ENCODE assay signal across 16 mouse cellular contexts in the genomic region with DNA sequence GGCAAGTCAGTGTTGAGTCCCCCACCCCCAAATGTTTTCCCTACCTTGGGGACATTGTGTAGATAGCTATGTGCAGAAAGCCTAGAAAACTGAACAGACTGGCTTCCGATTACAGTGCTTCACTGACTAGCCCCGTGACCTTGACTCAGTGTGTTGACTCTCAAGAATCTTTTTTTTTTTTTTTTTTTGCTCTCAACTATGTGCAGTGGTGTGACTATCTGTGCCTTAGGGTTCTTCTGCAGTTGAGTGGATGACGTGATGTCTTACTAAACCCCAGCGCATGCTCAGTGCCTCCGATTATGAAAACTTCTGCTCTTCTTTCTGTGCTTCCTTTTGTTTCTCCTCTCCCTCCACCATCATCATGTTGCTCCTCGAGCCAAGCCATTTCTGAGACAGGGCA.
DNase-seq lines count a peak whose midpoint lies in the region; ATAC-seq and TF ChIP-seq lines count a peak whose summit lies in the region.
"Had no signal": no experiment of that assay in that cellular context is flagged by ENCODE, and none has a peak within 500 bp of the region (broad histone marks: within the 10 kb centered on the region; RNA-seq: fewer than 3 reads in every experiment).

No protein-coding gene starts in this region.

- H3K9me3 ChIP-seq in lung, embryonic 16.5 days (ENCODE audit: control insufficient read depth, low read length) = no peaks in the 10 kb centered on the region
- no peaks in the 10 kb centered on the region for H3K9me3 ChIP-seq in embryonic facial prominence, embryonic 10.5 days
- H3K9me3 ChIP-seq in forebrain, embryonic 13.5 days (replicated peaks) = no peaks in the 10 kb centered on the region
- no peaks in the 10 kb centered on the region for H3K9me3 ChIP-seq in limb, embryonic 14.5 days (ENCODE audit: control insufficient read depth, low read length)
- H3K9me3 ChIP-seq: embryonic facial prominence, embryonic 12.5 days; G1E; liver, embryonic 12.5 days; midbrain, embryonic 12.5 days; neural tube, embryonic 15.5 days had no signal

- no peak for DNase-seq in lung, postnatal 10 days
- DNase-seq in embryonic facial prominence, embryonic 10.5 days (ENCODE audit: low spot score) = no peak
- DNase-seq in limb, embryonic 14.5 days (ENCODE audit: low spot score) = no peak
- no peak for DNase-seq in thymus, postnatal 25 days
- no peak for DNase-seq in B cell, adult 2 months
- DNase-seq: adrenal gland, postnatal 25 days; cerebellum, adult 9-10 months had no signal

- H3K4me3 ChIP-seq in lung, embryonic 16.5 days (ENCODE audit: low read length) = no peak overlapping the region
- no peak overlapping the region for H3K4me3 ChIP-seq in embryonic facial prominence, embryonic 10.5 days
- no peak overlapping the region for H3K4me3 ChIP-seq in forebrain, embryonic 13.5 days
- H3K4me3 ChIP-seq in limb, embryonic 14.5 days (replicated peaks; ENCODE audit: low read length) = no peak overlapping the region
- H3K4me3 ChIP-seq: embryonic facial prominence, embryonic 12.5 days; liver, embryonic 12.5 days; midbrain, embryonic 12.5 days; neural tube, embryonic 15.5 days had no signal

- H3K9ac ChIP-seq in lung, embryonic 16.5 days (ENCODE audit: low read length) = no peak overlapping the region
- no peak overlapping the region for H3K9ac ChIP-seq in forebrain, embryonic 13.5 days
- H3K9ac ChIP-seq in limb, embryonic 14.5 days (ENCODE audit: low read depth, low read length, severe bottlenecking) = no peak overlapping the region
- H3K9ac ChIP-seq: embryonic facial prominence, embryonic 12.5 days; liver, embryonic 12.5 days; midbrain, embryonic 12.5 days; neural tube, embryonic 15.5 days had no signal

- no peaks in the 10 kb centered on the region for H3K27me3 ChIP-seq in lung, embryonic 16.5 days (ENCODE audit: control insufficient read depth, insufficient read depth, low read depth, low read length)
- H3K27me3 ChIP-seq in embryonic facial prominence, embryonic 10.5 days (replicated peaks; ENCODE audit: low read depth, poor library complexity, severe bottlenecking) = no peaks in the 10 kb centered on the region
- H3K27me3 ChIP-seq in forebrain, embryonic 13.5 days = no peaks in the 10 kb centered on the region
- H3K27me3 ChIP-seq in limb, embryonic 14.5 days (ENCODE audit: control insufficient read depth, insufficient read depth, low read length) = no peaks in the 10 kb centered on the region
- H3K27me3 ChIP-seq: embryonic facial prominence, embryonic 12.5 days; liver, embryonic 12.5 days; midbrain, embryonic 12.5 days; neural tube, embryonic 15.5 days had no signal

- TF ChIP-seq POLR2A in limb, embryonic 14.5 days (IDR thresholded peaks at IDR 0.05; ENCODE audit: borderline replicate concordance, extremely low read depth, insufficient read depth, insufficient read length) = no peak

- no peaks in the 10 kb centered on the region for H3K36me3 ChIP-seq in lung, embryonic 16.5 days (ENCODE audit: control insufficient read depth, insufficient read depth, low read length)
- H3K36me3 ChIP-seq in embryonic facial prominence, embryonic 10.5 days (replicated peaks) = peaks cover 10% of the 10 kb centered on the region; the same call in 1 of the 2 replicates
- no peaks in the 10 kb centered on the region for H3K36me3 ChIP-seq in forebrain, embryonic 13.5 days (ENCODE audit: poor library complexity, severe bottlenecking)
- H3K36me3 ChIP-seq in limb, embryonic 14.5 days (ENCODE audit: control insufficient read depth, insufficient read depth, low read length) = peaks cover 12% of the 10 kb centered on the region; the same call in 1 of the 2 replicates
- H3K36me3 ChIP-seq: G1E; liver, embryonic 12.5 days; midbrain, embryonic 12.5 days; neural tube, embryonic 15.5 days had no signal

- H3K4me2 ChIP-seq in lung, embryonic 16.5 days (ENCODE audit: low read depth, low read length) = no peak overlapping the region
- peak overlapping the region; percentile 33 for H3K4me2 ChIP-seq in forebrain, embryonic 13.5 days
- no peak overlapping the region for H3K4me2 ChIP-seq in limb, embryonic 14.5 days (replicated peaks; ENCODE audit: low read depth, low read length, severe bottlenecking)
- H3K4me2 ChIP-seq: embryonic facial prominence, embryonic 12.5 days; liver, embryonic 12.5 days; midbrain, embryonic 12.5 days had no signal

- H3K27ac ChIP-seq in lung, embryonic 16.5 days (ENCODE audit: low read length) = no peak overlapping the region
- peak overlapping the region; percentile 32; the same call in 1 of the 2 replicates for H3K27ac ChIP-seq in embryonic facial prominence, embryonic 10.5 days (replicated peaks)
- peak overlapping the region; percentile 21 for H3K27ac ChIP-seq in forebrain, embryonic 13.5 days
- peak overlapping the region; percentile 63; the same call in 1 of the 2 replicates for H3K27ac ChIP-seq in limb, embryonic 14.5 days (replicated peaks; ENCODE audit: low read depth, low read length)
- H3K27ac ChIP-seq: embryonic facial prominence, embryonic 12.5 days; liver, embryonic 12.5 days; macrophage; neural tube, embryonic 15.5 days had no signal

- WGBS in lung, embryonic 16.5 days = 55% methylated on average over 6 of the region's 6 CpGs
- 54% methylated on average over 6 of the region's 6 CpGs for WGBS in embryonic facial prominence, embryonic 10.5 days
- WGBS in forebrain, embryonic 13.5 days = 31% methylated on average over 6 of the region's 6 CpGs
- 56% methylated on average over 6 of the region's 6 CpGs for WGBS in limb, embryonic 14.5 days

- peak; percentile 56; the same call in 1 of the 2 replicates for ATAC-seq in lung, embryonic 16.5 days (ENCODE audit: low read depth)
- peak; percentile 23 for ATAC-seq in forebrain, embryonic 13.5 days
- no peak for ATAC-seq in limb, embryonic 14.5 days (ENCODE audit: low FRiP score, low read depth)
- ATAC-seq: inflammation-experienced regulatory T-cells, adult 6 months; liver, embryonic 12.5 days had no signal

- H3K4me1 ChIP-seq in lung, embryonic 16.5 days (replicated peaks; ENCODE audit: control insufficient read depth, insufficient read depth, low read length) = peaks cover under 1% of the 10 kb centered on the region; the same call in 1 of the 2 replicates
- peaks cover 81% of the 10 kb centered on the region for H3K4me1 ChIP-seq in embryonic facial prominence, embryonic 10.5 days
- peaks cover 89% of the 10 kb centered on the region for H3K4me1 ChIP-seq in forebrain, embryonic 13.5 days
- peaks cover 53% of the 10 kb centered on the region for H3K4me1 ChIP-seq in limb, embryonic 14.5 days (ENCODE audit: control insufficient read depth, insufficient read depth, low read length)
- H3K4me1 ChIP-seq: liver, embryonic 12.5 days had no signal
